Mouse (Mus musculus) intestine, embryonic 15.5 days (tissue): ENCODE data around the gene Nalcn. TPM values are rescaled to one million over a fixed set of nuclear protein-coding genes. Genes with fewer than 3 reads are reported as not detected.

Experiments
- ATAC-seq: fragments of 200-750 bp; cut with Nextera tagmentation; 2 replicates; pipeline ENCODE4 v1.8.0; 2017; ENCODE audit warnings: moderate TSS enrichment, moderate library complexity
- H3K27ac ChIP-seq: fragments of 300-500 bp; sonication (generic); 2 replicates; pipeline ENCODE4 v1.5.1; 2015; ENCODE audit warnings: mild to moderate bottlenecking, inconsistent platforms
- H3K27me3 ChIP-seq: fragments of 300-500 bp; sonication (generic); replicated peaks from 2 replicates; pipeline ENCODE4 v1.6.1; 2015; ENCODE audit warnings: inconsistent platforms
- H3K36me3 ChIP-seq: fragments of 300-500 bp; sonication (generic); 2 replicates; pipeline ENCODE4 v1.6.1; 2015; ENCODE audit warnings: inconsistent platforms
- H3K4me1 ChIP-seq: fragments of 300-500 bp; sonication (generic); replicated peaks from 2 replicates; pipeline ENCODE4 v1.6.1; 2015; ENCODE audit warnings: inconsistent platforms
- H3K4me2 ChIP-seq: fragments of 300-500 bp; sonication (generic); replicated peaks from 2 replicates; pipeline ENCODE4 v1.6.1; 2015; ENCODE audit warnings: mild to moderate bottlenecking, inconsistent platforms
- H3K4me3 ChIP-seq: fragments of 300-500 bp; sonication (generic); replicated peaks from 2 replicates; pipeline ENCODE4 v1.5.1; 2015; ENCODE audit warnings: inconsistent platforms
- H3K9ac ChIP-seq: fragments of 300-500 bp; sonication (generic); 2 replicates; pipeline ENCODE4 v1.6.1; 2015; ENCODE audit warnings: inconsistent platforms
- H3K9me3 ChIP-seq: fragments of 300-500 bp; sonication (generic); 2 replicates; pipeline ENCODE4 v1.6.1; 2016; ENCODE audit warnings: inconsistent platforms
- WGBS: fragments of 180-500 bp; shearing (Covaris S2); methylation state at CpG from one replicate; pipeline ENCODE4 v1.1.7; 2015; 5-methylcytosine and 5-hydroxymethylcytosine counted together
- polyA plus RNA-seq: library from polyadenylated mRNA; unstranded; fragments of >200 nt; fragmentation: Nextera tagmentation; extraction: Ambion mirVana; gene quantifications from 2 replicates; pipeline ENCODE4 v1.2.1, GENCODE M21; 2015

The Nalcn gene
- polyA plus RNA-seq, 1 experiment from 2014 or later: 1.0 TPM

DNA sequence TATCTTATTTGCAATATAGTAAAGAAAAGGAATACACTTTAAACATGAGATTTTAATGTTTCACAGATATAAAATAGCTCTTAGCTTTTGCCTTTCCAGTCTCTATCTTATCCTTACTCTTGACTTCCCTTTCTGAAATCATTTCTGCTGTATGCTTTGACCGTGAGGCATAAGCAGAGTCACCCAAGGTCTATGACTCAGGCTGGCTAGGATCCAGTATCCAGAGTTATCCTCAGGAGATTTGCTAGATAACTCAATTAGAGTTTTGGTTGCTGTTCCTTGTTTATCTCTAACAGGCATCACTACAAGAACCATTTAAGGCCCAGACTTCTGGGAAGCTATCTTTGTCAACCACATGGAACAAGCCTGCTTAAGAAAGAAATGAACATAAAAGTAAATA is 164.9 kb downstream of the Nalcn start:
- WGBS: 72% methylated on average over 1 of the region's 1 CpGs
- H3K27me3 ChIP-seq: no peaks in the 10 kb centered on the region
- no peak overlapping the region for H3K9ac ChIP-seq

DNA sequence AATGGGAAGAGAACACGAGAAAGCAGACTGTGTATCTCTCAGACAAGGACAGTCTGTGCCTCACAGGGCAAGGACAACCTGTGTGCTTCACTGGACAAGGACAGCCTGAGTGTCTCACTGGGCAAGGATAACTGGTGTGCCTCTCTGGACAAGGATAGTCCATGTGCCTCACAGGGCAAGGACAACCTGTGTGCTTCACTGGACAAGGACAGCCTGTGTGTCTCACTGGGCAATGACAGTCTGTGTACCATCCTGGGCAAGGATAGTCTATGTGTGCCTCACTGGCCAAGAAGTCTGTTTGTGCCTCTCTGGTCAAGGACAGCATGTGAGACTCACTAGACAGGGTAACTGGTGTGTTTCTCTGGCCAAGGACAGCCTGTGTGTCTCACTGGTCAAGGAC is 180.9 kb downstream of the Nalcn start:
- Histone ChIP-seq H3K9ac (no peak overlapping the region), H3K4me3 (no peak overlapping the region), H3K27me3 (no peaks in the 10 kb centered on the region), H3K9me3 (no peaks in the 10 kb centered on the region), H3K4me1 (no peaks in the 10 kb centered on the region), H3K27ac (no peak overlapping the region), H3K4me2 (no peak overlapping the region), H3K36me3 (no peaks in the 10 kb centered on the region)
- 58% methylated on average over 1 of the region's 1 CpGs for WGBS
- ATAC-seq: no peak

More for the DNA sequence above, 164.9 kb downstream of the Nalcn start:
- Histone ChIP-seq H3K4me3 (no peak overlapping the region), H3K4me1 (no peaks in the 10 kb centered on the region), H3K36me3 (no peaks in the 10 kb centered on the region), H3K9me3 (no peaks in the 10 kb centered on the region), H3K4me2 (no peak overlapping the region), H3K27ac (no peak overlapping the region)
- ATAC-seq: no peak

DNA sequence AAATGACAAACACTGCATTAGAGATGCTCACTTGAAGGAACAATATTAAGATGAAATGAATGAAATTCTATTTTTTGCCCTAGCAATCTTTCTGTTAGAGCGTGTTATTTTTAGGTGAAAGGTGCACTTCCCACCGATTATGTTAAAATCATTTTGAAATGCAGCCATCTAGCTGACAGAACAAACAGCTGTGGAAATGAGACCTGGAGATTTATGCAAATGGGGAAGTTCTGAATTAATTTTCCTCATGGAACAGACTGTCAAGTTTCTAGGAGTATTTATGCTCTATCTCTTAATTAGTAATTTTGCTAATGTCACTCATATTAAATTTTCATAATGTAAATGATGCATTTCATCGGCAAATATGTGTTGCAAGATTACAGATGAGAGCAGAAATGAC is 191.4 kb downstream of the Nalcn start:
- H3K36me3 ChIP-seq: no peaks in the 10 kb centered on the region
- no peaks in the 10 kb centered on the region for H3K27me3 ChIP-seq
- 79% methylated on average over 3 of the region's 3 CpGs for WGBS
- no peak overlapping the region for H3K9ac ChIP-seq
- no peak for ATAC-seq
- H3K4me2 ChIP-seq: no peak overlapping the region
- no peaks in the 10 kb centered on the region for H3K4me1 ChIP-seq
- no peaks in the 10 kb centered on the region for H3K9me3 ChIP-seq
- no peak overlapping the region for H3K27ac ChIP-seq
- H3K4me3 ChIP-seq: no peak overlapping the region

DNA sequence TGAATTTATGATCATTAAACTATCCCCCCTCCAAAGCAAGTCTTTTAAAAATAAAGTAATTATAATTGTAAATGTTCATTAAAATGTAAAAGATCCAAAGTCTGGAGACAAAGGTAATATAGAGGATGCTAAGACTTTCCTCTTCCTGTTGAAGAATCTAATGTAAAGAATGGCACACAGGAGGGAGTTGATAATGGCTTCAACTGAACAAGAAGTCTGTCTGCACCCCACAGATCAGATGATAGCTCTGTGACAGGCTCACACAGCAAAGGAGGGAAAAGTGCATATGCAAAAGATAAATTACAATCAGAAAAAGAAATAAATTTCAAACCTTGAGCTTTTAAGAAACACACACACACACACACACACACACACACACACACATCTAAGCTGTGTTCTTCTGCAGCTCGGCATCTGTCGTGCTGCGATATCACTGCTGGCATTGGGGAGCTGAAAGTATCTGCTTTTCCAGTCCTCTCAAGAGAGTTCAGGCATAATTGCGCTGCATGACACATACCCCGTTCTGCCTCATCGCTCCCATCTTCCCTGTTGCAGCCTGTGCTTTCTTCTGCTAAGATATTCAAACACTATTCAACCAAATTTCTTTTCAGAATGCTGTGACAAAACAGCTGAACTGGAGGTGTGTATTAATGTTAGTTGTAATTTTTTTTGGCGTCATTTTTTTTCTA is 250.6 kb downstream of the Nalcn start:
- H3K27ac ChIP-seq: no peak overlapping the region
- no peaks in the 10 kb centered on the region for H3K27me3 ChIP-seq
- H3K9ac ChIP-seq: no peak overlapping the region
- ATAC-seq: no peak
- no peak overlapping the region for H3K4me3 ChIP-seq
- H3K4me1 ChIP-seq: no peaks in the 10 kb centered on the region
- no peaks in the 10 kb centered on the region for H3K36me3 ChIP-seq
- H3K4me2 ChIP-seq: no peak overlapping the region
- no peaks in the 10 kb centered on the region for H3K9me3 ChIP-seq
- whole genome bisulfite sequencing: 83% methylated on average over 7 of the region's 7 CpGs

DNA sequence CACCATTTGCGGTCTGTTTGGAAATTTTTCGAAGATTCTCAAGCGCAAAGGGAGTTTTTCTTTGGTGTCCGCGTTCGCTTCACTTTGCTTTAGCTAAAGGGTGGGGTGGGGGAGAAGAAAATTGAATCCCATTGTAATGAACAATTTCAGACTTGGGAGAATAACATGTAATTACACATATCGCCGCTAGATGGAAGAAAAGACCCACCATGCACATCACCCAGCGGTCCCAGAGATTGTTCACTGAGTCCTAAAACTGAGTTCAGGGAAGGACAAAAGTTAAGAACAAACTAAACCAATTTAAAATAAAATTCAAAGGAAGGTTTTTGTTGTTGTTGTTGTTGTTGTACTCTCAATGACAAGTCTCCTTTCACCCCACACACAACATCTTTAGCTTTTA is 255.4 kb downstream of the Nalcn start:
- peak; percentile 67; the same call in 1 of the 2 replicates for ATAC-seq
- no peaks in the 10 kb centered on the region for H3K36me3 ChIP-seq
- H3K4me1 ChIP-seq: no peaks in the 10 kb centered on the region
- H3K4me2 ChIP-seq: no peak overlapping the region
- H3K27me3 ChIP-seq: no peaks in the 10 kb centered on the region
- no peak overlapping the region for H3K27ac ChIP-seq
- no peak overlapping the region for H3K4me3 ChIP-seq
- H3K9me3 ChIP-seq: no peaks in the 10 kb centered on the region
- 11% methylated on average over 9 of the region's 9 CpGs for WGBS
- no peak overlapping the region for H3K9ac ChIP-seq

DNA sequence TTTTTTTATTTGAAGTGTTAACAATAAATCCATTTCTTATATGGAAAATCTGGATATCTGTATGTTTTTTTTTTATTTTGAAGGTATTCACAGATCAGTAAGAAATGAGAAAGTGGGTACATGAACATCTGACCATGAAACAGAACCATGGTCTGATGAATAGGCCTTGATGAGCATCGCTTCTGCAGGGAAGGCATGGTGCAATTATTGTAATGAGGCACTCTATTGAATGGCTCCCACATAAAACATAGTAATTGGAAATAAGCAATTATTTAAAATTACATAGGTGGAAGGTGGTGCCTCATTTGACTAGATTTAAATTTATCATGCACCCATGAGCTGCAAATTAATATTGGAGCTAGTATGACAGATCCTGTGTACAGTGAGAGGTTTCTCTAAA is 267.3 kb downstream of the Nalcn start:
- Histone ChIP-seq H3K4me3 (no peak overlapping the region), H3K36me3 (no peaks in the 10 kb centered on the region), H3K27ac (no peak overlapping the region), H3K27me3 (no peaks in the 10 kb centered on the region), H3K4me2 (no peak overlapping the region), H3K4me1 (no peaks in the 10 kb centered on the region), H3K9ac (no peak overlapping the region), H3K9me3 (no peaks in the 10 kb centered on the region)
- WGBS: 94% methylated on average over 1 of the region's 1 CpGs
- no peak for ATAC-seq

DNA sequence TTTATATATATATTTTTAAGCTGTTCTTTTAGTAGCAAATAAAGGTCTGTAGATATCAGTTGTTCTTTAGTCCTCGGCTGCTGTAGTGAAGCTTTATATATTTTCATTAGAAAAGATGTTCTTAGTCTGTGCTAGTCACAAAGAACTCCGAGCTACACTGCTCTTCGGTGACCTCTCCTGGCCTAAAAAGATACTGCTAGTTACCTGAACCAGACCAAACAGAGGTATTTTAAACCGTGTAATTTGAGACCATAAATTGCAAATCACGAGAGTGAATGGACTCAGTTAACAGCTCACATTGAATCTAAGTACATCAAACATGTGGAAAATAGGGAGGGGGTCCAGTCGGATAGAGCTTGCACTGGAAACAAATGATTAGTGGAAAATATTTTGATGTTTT is 274.0 kb downstream of the Nalcn start:
- Histone ChIP-seq H3K4me2 (no peak overlapping the region), H3K4me3 (no peak overlapping the region), H3K27ac (no peak overlapping the region), H3K27me3 (no peaks in the 10 kb centered on the region), H3K9ac (no peak overlapping the region), H3K36me3 (no peaks in the 10 kb centered on the region), H3K9me3 (no peaks in the 10 kb centered on the region), H3K4me1 (no peaks in the 10 kb centered on the region)
- no peak for ATAC-seq
- 10% methylated on average over 6 of the region's 6 CpGs for WGBS

DNA sequence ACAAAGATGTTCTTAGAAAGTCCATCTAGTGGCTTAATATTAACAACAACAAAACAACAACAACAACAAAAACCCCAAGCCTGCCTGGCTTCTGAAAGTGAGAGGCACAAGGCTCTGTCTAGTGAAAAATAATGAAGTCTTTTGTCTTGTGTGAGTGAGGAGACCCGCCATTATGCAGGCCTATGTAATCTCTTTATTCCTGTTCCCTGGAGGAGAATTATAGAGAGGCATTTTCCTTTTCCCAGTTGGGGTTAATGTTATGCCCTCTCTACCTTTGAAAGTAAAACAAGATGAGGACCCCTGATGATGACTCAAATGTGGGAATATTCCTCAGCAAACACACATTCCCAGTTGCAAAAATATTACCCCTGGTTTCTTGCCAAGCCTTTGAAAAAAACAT is 295.1 kb downstream of the Nalcn start:
- WGBS: 66% methylated on average over 1 of the region's 1 CpGs
- Histone ChIP-seq H3K27ac (no peak overlapping the region), H3K4me3 (no peak overlapping the region), H3K27me3 (no peaks in the 10 kb centered on the region), H3K36me3 (no peaks in the 10 kb centered on the region), H3K4me2 (no peak overlapping the region), H3K9ac (no peak overlapping the region), H3K4me1 (no peaks in the 10 kb centered on the region), H3K9me3 (no peaks in the 10 kb centered on the region)
- ATAC-seq: no peak

DNA sequence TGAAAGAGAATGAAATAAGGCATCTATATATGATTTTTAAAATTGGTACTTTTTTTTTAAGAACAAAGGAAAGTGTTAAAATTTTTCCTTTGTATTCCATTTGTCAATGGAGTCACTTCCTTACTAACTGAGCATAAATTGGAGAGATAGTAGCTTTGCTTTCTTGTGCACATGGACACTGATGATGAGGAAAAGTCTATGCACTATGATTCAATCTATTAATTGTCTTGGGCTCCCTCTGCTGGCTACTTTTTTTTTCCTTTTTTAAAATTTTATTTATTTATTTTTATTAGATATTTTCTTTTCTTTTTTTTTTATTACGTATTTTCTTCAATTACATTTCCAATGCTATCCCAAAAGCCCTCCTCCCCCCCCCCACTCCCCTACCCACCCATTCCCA is 312.6 kb downstream of the Nalcn start:
- Histone ChIP-seq H3K27ac (no peak overlapping the region), H3K9ac (no peak overlapping the region), H3K27me3 (no peaks in the 10 kb centered on the region), H3K4me1 (no peaks in the 10 kb centered on the region), H3K4me3 (no peak overlapping the region), H3K4me2 (no peak overlapping the region), H3K36me3 (no peaks in the 10 kb centered on the region), H3K9me3 (no peaks in the 10 kb centered on the region)
- ATAC-seq: no peak
- 42% methylated on average over 1 of the region's 1 CpGs for WGBS

DNA sequence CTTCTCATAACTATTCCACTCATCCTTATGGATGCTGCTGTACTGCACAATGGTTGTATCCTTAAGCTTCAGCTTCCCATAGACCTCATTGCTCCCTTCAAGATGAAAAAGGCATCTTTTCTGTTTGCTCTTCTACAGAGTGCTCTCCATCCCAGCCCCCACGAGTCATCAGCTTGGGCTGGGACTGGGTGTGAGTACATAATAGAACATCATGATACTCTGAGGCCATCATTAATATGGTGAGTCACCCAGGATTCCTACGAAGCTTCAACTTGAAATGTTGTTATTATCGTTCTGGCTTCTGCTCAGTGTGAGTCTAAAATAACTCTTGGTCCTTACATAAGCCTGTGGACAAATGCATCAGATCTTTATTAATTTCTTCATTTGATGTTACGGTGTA is 314.6 kb downstream of the Nalcn start:
- Histone ChIP-seq H3K9ac (no peak overlapping the region), H3K4me2 (no peak overlapping the region), H3K27ac (no peak overlapping the region), H3K4me3 (no peak overlapping the region), H3K9me3 (no peaks in the 10 kb centered on the region), H3K36me3 (no peaks in the 10 kb centered on the region), H3K27me3 (no peaks in the 10 kb centered on the region), H3K4me1 (no peaks in the 10 kb centered on the region)
- ATAC-seq: no peak
- WGBS: 77% methylated on average over 4 of the region's 4 CpGs

DNA sequence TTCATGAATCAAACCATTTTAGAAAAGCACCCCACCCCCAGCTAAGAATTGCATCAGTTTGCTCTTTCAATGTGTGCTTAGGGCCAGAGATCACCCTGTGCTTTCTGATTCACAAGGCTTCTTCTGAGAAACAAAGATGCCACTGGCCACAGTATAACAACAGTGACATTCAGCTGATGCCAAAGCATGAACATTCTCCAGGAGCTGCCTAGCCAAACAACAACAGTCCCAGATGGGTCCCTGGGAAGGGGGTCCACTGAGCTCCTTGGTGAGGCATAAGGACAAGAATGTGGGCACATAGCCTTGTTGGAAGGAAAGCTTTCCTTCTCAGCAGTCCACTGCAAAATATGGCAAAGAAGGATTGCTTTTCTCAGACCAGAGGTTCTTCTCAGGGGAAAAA is 330.9 kb downstream of the Nalcn start:
- H3K4me3 ChIP-seq: no peak overlapping the region
- no peaks in the 10 kb centered on the region for H3K27me3 ChIP-seq
- no peak overlapping the region for H3K9ac ChIP-seq
- no peak for ATAC-seq
- no peaks in the 10 kb centered on the region for H3K4me1 ChIP-seq
- no peak overlapping the region for H3K27ac ChIP-seq
- no peaks in the 10 kb centered on the region for H3K9me3 ChIP-seq
- no peaks in the 10 kb centered on the region for H3K36me3 ChIP-seq
- H3K4me2 ChIP-seq: no peak overlapping the region

DNA sequence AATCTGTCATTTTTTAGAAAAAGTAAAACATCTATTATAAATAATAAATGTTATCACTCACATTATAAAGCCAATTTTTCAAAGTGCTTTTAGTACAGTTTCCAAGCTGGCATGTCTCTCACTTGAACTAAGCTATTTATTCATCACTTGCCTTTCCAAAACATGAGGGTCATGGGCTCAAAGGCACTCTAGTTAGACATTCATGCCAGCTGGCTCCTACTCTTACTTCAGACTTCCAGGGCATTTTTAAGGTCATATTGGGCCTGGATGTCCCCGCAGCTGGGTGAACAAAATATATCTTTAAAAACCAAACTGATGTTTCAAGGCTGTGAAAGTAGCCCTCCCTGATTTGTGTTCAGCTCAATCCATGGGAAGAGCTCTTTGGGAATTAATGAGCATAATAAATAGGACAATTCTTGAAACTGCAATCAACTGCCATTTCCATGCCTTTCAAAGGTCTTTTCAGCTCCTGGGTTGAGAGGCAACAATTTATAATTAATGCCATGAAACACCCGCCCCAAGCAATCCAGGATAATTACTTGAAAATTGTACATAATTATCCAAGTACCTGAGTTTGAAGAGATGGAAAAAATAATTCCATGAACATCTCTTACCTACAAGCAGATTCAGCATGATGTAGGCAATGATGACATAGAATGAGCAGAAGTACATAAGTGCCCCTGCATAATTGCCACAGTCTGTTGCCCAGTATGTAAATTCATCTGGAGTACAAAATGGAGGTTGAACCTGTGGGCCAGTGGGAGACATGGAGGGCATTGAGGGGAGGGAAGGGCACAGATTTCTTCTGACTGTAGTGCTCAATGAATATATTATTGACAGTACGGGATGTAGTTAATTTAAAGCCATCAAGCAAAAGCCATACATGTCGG is 335.6 kb downstream of the Nalcn start:
- H3K4me3 ChIP-seq: no peak overlapping the region
- no peak overlapping the region for H3K27ac ChIP-seq
- no peaks in the 10 kb centered on the region for H3K9me3 ChIP-seq
- H3K27me3 ChIP-seq: no peaks in the 10 kb centered on the region
- WGBS: 90% methylated on average over 4 of the region's 4 CpGs
- no peak overlapping the region for H3K4me2 ChIP-seq
- no peak overlapping the region for H3K9ac ChIP-seq
- no peak for ATAC-seq
- H3K36me3 ChIP-seq: no peaks in the 10 kb centered on the region
- H3K4me1 ChIP-seq: no peaks in the 10 kb centered on the region

DNA sequence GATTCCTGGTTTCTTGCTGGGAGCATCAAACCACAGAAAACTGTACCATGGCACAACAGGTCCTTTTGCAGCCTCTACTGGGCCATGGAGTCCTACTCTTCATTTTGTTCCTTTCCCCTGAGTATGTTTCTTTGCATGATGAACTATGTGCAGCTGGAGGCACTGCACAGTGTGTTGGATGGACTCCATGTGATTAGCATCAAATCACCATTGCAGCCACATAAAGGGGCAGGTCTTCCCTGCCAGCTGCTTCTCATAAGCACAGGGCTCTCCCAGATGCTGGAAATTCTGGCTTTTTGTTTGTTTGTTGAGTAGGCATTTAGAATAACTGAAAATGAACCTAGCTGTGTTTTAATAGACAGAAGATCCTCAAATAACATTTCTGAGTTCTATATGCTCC is 344.8 kb downstream of the Nalcn start:
- Histone ChIP-seq H3K9me3 (no peaks in the 10 kb centered on the region), H3K9ac (no peak overlapping the region), H3K4me2 (no peak overlapping the region), H3K27ac (no peak overlapping the region), H3K4me1 (no peaks in the 10 kb centered on the region), H3K27me3 (no peaks in the 10 kb centered on the region), H3K36me3 (no peaks in the 10 kb centered on the region), H3K4me3 (no peak overlapping the region)
- ATAC-seq: no peak
